Mouse (Mus musculus) ovary, adult 10 weeks (tissue): ENCODE measurements around the gene 1700040F15Rik. TPM values are rescaled to one million over a fixed set of nuclear protein-coding genes. Genes with fewer than 3 reads are reported as not detected.

Experiments used
- polyA plus RNA-seq: library from polyadenylated mRNA; stranded (reverse); fragments of 350-450 nt; fragmentation: Illumina TruSeq; extraction: RNeasy Lipid Tissue Mini Kit (QIAGEN cat#74804); gene quantifications from one replicate; pipeline ENCODE4 v1.2.3, GENCODE M21; 2014

1700040F15Rik gene
- polyA plus RNA-seq = not detected

DNA sequence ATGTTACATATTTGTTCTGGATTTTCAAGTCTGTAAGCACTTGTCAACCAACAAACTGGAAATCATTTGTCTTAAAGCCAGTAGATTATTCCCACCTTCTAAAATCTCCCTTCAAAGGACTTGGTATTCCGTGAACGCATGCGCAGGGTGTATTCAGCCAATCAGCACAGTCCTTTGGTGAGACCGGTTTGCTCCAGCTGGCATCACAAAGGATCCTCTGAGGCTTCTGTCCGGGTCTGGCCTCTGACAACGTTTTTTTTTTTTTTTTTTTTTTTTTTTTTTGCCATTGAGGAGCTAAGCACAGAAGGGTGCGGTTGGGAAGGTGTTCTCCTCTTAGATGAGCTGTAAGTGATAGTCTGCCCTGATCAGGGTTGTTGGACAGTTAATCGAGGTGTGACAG, at the start of gene 1700040F15Rik:
Gene 1700040F15Rik, plus strand, starts transcription at position 301 of the 400 bp plus-strand sequence.

